Mouse (Mus musculus): ENCODE data around the gene Rap1gds1.

DNA sequence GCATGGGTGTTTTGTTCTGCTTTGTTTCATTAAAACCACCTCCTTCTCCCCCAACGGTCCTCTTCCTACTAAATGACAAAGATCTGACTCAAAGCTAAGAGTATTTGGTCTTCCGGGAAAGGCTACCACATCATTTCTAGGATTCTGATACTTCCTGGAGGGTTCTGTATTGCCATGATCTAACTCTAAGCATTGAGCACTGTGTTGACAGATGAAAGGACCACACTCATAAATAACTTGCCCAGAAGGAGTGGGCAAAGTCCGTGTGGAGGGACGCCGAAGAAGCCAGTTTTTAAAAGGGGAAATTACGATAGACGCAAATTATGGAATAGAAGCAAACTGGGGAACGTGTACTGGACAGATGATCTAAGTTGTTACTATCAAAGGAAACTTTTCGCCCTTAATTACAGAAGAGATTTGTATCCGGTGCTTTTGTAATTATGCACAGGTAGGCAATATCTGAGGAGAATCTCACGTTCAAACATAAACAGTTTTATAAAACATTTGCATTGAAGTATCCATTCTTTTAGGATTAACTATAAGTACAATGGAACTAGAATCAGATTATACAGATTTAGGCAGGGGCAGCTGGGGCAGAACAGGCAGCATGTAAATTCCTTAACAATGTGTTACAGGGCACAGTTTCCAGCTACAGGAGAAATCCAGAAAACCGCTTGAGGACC lies 1.1 kb downstream of the Rap1gds1 start:
- TF ChIP-seq CTCF (conservative IDR thresholded peaks at IDR 0.05; ENCODE audit: low read length) (no peak), NANOG (IDR thresholded peaks at IDR 0.05; ENCODE audit: borderline replicate concordance, low read length) (no peak), POU5F1 (IDR thresholded peaks at IDR 0.05; ENCODE audit: borderline replicate concordance, low read length) (no peak)

Measured in E14TG2a.4 (cell line).